Mouse (Mus musculus) retina, postnatal 1 day (tissue): Measurements from ENCODE around the gene Epc2.

ENCODE experiments used
- DNase-seq: peaks from one replicate; pipeline ENCODE4 v3.0.0-alpha.2; 2012

Epc2 gene

GRCm38 (mm10) chr2:49472443-49472842, 21.2 kb downstream of the Epc2 start:
- no peak for DNase-seq

- no peak for DNase-seq
Measured at GRCm38 (mm10) chr2:49482146-49482545, 30.9 kb downstream of the Epc2 start.

GRCm38 (mm10) chr2:49483382-49483781, 32.1 kb downstream of the Epc2 start:
- DNase-seq = no peak

- DNase-seq = no peak
Measured at GRCm38 (mm10) chr2:49501435-49501834, 50.1 kb downstream of the Epc2 start.

- DNase-seq = no peak
Measured at GRCm38 (mm10) chr2:49503596-49503995, 52.3 kb downstream of the Epc2 start.

- DNase-seq = peak; percentile 17
Measured at GRCm38 (mm10) chr2:49505151-49505550, 53.9 kb downstream of the Epc2 start.

- DNase-seq = peak; percentile 44
Measured at GRCm38 (mm10) chr2:49510832-49511231, 59.5 kb downstream of the Epc2 start.

GRCm38 (mm10) chr2:49516011-49516410, 64.7 kb downstream of the Epc2 start:
- DNase-seq = no peak

GRCm38 (mm10) chr2:49520409-49520808, 69.1 kb downstream of the Epc2 start:
- DNase-seq = no peak

- DNase-seq = no peak
Measured at GRCm38 (mm10) chr2:49520989-49521388, 69.7 kb downstream of the Epc2 start.

GRCm38 (mm10) chr2:49521564-49521963, 70.3 kb downstream of the Epc2 start:
- no peak for DNase-seq

GRCm38 (mm10) chr2:49522578-49522977, 71.3 kb downstream of the Epc2 start:
- no peak for DNase-seq

GRCm38 (mm10) chr2:49537147-49537546, 85.9 kb downstream of the Epc2 start:
- DNase-seq = no peak

- DNase-seq = no peak
Measured at GRCm38 (mm10) chr2:49538056-49538455, 86.8 kb downstream of the Epc2 start.

GRCm38 (mm10) chr2:49539745-49540144, 88.5 kb downstream of the Epc2 start:
- no peak for DNase-seq

- no peak for DNase-seq
Measured at GRCm38 (mm10) chr2:49547813-49548212, 96.5 kb downstream of the Epc2 start.

- no peak for DNase-seq
Measured at GRCm38 (mm10) chr2:49548492-49548891, 97.2 kb downstream of the Epc2 start.

- no peak for DNase-seq
Measured at GRCm38 (mm10) chr2:49553096-49553495, 101.8 kb downstream of the Epc2 start.

GRCm38 (mm10) chr2:49557339-49557738, 106.1 kb downstream of the Epc2 start:
- DNase-seq = no peak

GRCm38 (mm10) chr2:49558361-49558760, 107.1 kb downstream of the Epc2 start:
- no peak for DNase-seq

GRCm38 (mm10) chr2:49562688-49563350, 111.5 kb downstream of the Epc2 start:
- peak; percentile 10 for DNase-seq

- DNase-seq = peak; percentile 45
Measured at GRCm38 (mm10) chr2:49569862-49570777, 118.8 kb downstream of the Epc2 start.

- no peak for DNase-seq
Measured at GRCm38 (mm10) chr2:49570778-49571101, 119.5 kb downstream of the Epc2 start.
